Mouse (Mus musculus): ENCODE results near the gene Sap30bp.

- TF ChIP-seq POLR2A (IDR thresholded peaks at IDR 0.05; ENCODE audit: insufficient read depth, low read length), result no peak
- TF ChIP-seq EP300 (IDR thresholded peaks at IDR 0.05; ENCODE audit: insufficient read depth, low read depth, low read length), result no peak
- TF ChIP-seq CTCF (IDR thresholded peaks at IDR 0.05; ENCODE audit: low read depth, low read length), result no peak
Observed at GRCm38 (mm10) chr11:116005701-116006419, 72.8 kb downstream of the Sap30bp start.
